Mouse (Mus musculus) heart, embryonic 12.5 days (tissue): ENCODE measurements around the gene Ywhaq. TPM values are rescaled to one million over a fixed set of nuclear protein-coding genes. Genes with fewer than 3 reads are reported as not detected.
A peak's percentile ranks its signal among the peaks of the same experiment; 100 is the strongest.
"Not testable (repeated sequence)": the region's sequence is repeated elsewhere in the genome, so short reads cannot be mapped to it uniquely, and the experiment has no call there.

Experiments
- ATAC-seq: fragments of 200-750 bp; cut with Nextera tagmentation; 2 replicates; pipeline ENCODE4 v1.8.0; 2017; ENCODE audit warnings: moderate TSS enrichment, moderate library complexity; ENCODE audit not compliant: insufficient number of reproducible peaks, low FRiP score
- H3K27ac ChIP-seq: fragments of 300-500 bp; sonication (generic); 2 replicates; pipeline ENCODE4 v1.5.1; 2016; ENCODE audit warnings: mild to moderate bottlenecking, moderate library complexity; ENCODE audit not compliant: poor library complexity, severe bottlenecking
- H3K27me3 ChIP-seq: fragments of 300-500 bp; sonication (generic); replicated peaks from 2 replicates; pipeline ENCODE4 v1.6.1; 2016; ENCODE audit warnings: mild to moderate bottlenecking, moderate library complexity
- H3K36me3 ChIP-seq: fragments of 300-500 bp; sonication (generic); 2 replicates; pipeline ENCODE4 v1.6.1; 2016; ENCODE audit warnings: mild to moderate bottlenecking, moderate library complexity
- H3K4me1 ChIP-seq: fragments of 300-500 bp; sonication (generic); replicated peaks from 2 replicates; pipeline ENCODE4 v1.6.1; 2016; ENCODE audit warnings: mild to moderate bottlenecking
- H3K4me2 ChIP-seq: fragments of 300-500 bp; sonication (generic); 2 replicates; pipeline ENCODE4 v1.6.1; 2016; ENCODE audit warnings: mild to moderate bottlenecking, moderate library complexity
- H3K4me3 ChIP-seq: fragments of 300-500 bp; sonication (generic); 2 replicates; pipeline ENCODE4 v1.5.1; 2016; ENCODE audit warnings: mild to moderate bottlenecking
- H3K9ac ChIP-seq: fragments of 300-500 bp; sonication (generic); 2 replicates; pipeline ENCODE4 v1.6.1; 2016; ENCODE audit warnings: mild to moderate bottlenecking, moderate library complexity
- H3K9me3 ChIP-seq: fragments of 300-500 bp; sonication (generic); replicated peaks from 2 replicates; pipeline ENCODE4 v1.6.1; 2016; ENCODE audit warnings: mild to moderate bottlenecking, moderate library complexity
- WGBS: fragments of 180-500 bp; shearing (Covaris S2); methylation state at CpG from one replicate; pipeline ENCODE4 v1.1.7; 2016; 5-methylcytosine and 5-hydroxymethylcytosine counted together
- polyA plus RNA-seq: library from polyadenylated mRNA; unstranded; fragments of >200 nt; fragmentation: Nextera tagmentation; extraction: Ambion mirVana; gene quantifications from 2 replicates; pipeline ENCODE4 v1.2.1, GENCODE M21; 2016

Ywhaq gene
- polyA plus RNA-seq, 1 experiment from 2014 or later, result 558 TPM

DNA sequence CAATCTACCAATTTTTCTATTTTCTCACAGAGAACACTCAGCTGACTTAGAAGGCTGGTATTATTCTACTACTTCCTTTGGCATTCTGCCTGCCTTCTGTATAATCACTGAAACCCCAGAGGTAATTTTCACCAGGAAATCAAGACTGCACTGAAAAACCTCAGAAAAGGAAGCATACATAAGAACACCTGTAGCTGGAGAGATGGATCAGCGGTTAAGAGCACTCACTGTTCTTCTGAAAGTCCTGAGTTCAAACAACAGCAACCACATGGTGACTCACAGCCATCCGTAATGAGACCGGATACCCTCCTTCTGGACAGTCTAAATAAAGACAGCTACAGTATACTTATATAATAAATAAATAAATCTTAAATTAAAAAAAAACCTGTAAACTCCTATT is 7.8 kb downstream of the Ywhaq start:
- no peak for ATAC-seq
- H3K27ac ChIP-seq, result no peak overlapping the region
- no peak overlapping the region for H3K4me2 ChIP-seq
- H3K9me3 ChIP-seq, result no peaks in the 10 kb centered on the region
- H3K4me1 ChIP-seq, result peaks cover 6% of the 10 kb centered on the region; the same call in 1 of the 2 replicates
- peaks cover 61% of the 10 kb centered on the region for H3K36me3 ChIP-seq
- no peaks in the 10 kb centered on the region for H3K27me3 ChIP-seq
- no peak overlapping the region for H3K9ac ChIP-seq
- WGBS, result 96% methylated on average over 3 of the region's 3 CpGs
- no peak overlapping the region for H3K4me3 ChIP-seq

DNA sequence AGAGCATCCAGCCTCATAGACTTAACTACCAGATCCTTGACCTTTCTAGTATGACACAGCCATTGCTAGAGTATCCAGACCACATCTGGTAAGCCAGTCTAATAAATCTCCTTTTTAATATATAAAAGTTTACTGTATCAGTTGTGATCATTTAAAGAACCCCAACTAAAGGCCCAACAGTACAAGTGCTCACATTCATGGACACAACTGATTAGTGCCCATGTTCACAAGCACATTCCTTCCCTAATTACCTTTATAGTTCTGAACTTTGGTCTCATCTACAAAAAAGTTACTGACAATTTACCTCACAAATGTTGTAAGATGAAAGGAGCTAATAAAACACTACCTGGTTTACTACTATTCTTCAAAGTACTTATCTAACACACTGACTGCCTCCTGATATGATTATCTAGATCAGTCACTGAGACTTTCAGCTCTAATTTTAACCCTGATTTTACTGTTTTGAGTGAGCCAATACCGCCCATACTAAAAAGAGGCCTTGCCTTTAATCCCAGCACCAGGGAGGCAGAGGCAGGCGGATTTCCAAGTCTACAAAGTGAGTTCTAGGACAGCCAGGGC is 8.6 kb downstream of the Ywhaq start:
- WGBS, result 91% methylated on average over 2 of the region's 2 CpGs
- no peaks in the 10 kb centered on the region for H3K9me3 ChIP-seq
- H3K4me3 ChIP-seq, result no peak overlapping the region
- H3K27ac ChIP-seq, result no peak overlapping the region
- no peak overlapping the region for H3K4me2 ChIP-seq
- no peaks in the 10 kb centered on the region for H3K27me3 ChIP-seq
- H3K9ac ChIP-seq, result no peak overlapping the region
- 0 out of 2 replicates have a peak, but pooled peaks cover 3% of the 10 kb centered on the region for H3K4me1 ChIP-seq
- no peak for ATAC-seq
- H3K36me3 ChIP-seq, result peaks cover 55% of the 10 kb centered on the region

DNA sequence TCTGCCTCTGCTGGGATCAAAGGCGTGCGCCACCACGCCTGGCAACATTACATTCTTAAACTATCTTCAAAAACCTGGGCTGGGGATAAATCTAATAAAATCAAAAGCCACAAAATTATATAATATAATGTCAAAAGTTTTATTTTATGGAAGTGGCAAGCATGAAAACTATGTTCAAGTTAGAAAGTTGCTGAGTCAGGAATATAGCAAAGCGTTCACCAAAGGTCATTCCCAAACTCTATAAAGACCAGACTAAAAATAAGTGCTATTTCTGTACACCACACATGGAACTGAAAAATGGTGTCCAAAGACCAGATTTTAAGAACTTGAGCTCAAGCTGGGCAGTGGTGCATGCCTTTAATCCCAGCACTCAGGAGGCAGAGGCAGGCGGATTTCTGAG is 14.7 kb downstream of the Ywhaq start:
- Histone ChIP-seq H3K4me3 (no peak overlapping the region), H3K4me2 (no peak overlapping the region), H3K27me3 (no peaks in the 10 kb centered on the region), H3K27ac (no peak overlapping the region), H3K9ac (no peak overlapping the region), H3K4me1 (no peaks in the 10 kb centered on the region), H3K9me3 (no peaks in the 10 kb centered on the region), H3K36me3 (peaks cover 35% of the 10 kb centered on the region)
- no peak for ATAC-seq
- WGBS, result 93% methylated on average over 5 of the region's 5 CpGs

DNA sequence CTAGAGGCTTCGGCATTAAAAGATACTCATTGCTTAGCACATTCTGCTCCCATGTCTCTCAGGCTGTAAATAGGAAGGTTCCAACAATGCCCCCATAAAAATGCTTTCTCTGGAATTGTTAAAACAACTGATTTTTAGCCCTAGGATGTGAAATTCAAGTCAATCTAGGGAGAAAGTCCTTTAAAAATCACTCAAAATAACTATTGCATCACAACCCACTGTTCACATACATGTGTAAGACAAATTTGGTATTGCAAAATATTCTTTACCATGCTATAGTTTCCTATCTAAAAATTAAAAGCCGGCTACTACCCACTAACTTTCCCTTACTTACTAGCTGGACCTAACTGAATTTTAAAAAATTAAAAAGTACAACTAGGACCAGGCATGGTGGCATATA is 31.2 kb downstream of the Ywhaq start:
- ATAC-seq, result no peak
- Histone ChIP-seq H3K4me2 (no peak overlapping the region), H3K9me3 (no peaks in the 10 kb centered on the region; the same call in 1 of the 2 replicates), H3K36me3 (peaks cover 42% of the 10 kb centered on the region), H3K4me3 (no peak overlapping the region), H3K9ac (no peak overlapping the region), H3K27ac (no peak overlapping the region), H3K27me3 (no peaks in the 10 kb centered on the region), H3K4me1 (no peaks in the 10 kb centered on the region)
- 96% methylated on average over 2 of the region's 2 CpGs for WGBS

DNA sequence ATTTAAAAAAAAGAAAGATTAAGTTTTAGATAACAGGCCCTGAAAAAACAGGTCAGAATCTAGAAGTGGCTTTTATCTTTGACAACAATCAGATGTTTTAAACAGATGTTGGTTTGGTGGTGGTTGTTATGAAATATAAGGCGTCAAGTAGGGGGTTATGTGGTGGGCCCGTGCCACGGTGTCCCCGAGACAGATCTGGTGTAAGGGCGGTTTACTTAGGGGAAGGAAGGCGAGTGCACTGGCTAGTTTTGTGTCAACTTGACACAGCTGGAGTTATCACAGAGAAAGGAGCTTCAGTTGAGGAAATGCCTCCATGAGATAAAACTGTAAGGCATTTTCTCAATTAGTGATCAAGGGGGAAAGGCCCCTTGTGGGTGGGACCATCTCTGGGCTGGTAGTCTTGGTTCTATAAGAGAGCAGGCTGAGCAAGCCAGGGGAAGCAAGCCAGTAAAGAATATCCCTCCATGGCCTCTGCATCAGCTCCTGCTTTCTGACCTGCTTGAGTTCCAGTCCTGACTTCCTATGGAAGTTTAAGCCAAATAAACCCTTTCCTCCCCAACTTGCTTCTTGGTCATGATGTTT is 38.6 kb downstream of the Ywhaq start:
- 74% methylated on average over 6 of the region's 6 CpGs for WGBS
- H3K4me1 ChIP-seq, H3K4me3 ChIP-seq, H3K27me3 ChIP-seq, H3K4me2 ChIP-seq, H3K9me3 ChIP-seq, H3K27ac ChIP-seq, H3K9ac ChIP-seq, H3K36me3 ChIP-seq, ATAC-seq: not testable (repeated sequence)

DNA sequence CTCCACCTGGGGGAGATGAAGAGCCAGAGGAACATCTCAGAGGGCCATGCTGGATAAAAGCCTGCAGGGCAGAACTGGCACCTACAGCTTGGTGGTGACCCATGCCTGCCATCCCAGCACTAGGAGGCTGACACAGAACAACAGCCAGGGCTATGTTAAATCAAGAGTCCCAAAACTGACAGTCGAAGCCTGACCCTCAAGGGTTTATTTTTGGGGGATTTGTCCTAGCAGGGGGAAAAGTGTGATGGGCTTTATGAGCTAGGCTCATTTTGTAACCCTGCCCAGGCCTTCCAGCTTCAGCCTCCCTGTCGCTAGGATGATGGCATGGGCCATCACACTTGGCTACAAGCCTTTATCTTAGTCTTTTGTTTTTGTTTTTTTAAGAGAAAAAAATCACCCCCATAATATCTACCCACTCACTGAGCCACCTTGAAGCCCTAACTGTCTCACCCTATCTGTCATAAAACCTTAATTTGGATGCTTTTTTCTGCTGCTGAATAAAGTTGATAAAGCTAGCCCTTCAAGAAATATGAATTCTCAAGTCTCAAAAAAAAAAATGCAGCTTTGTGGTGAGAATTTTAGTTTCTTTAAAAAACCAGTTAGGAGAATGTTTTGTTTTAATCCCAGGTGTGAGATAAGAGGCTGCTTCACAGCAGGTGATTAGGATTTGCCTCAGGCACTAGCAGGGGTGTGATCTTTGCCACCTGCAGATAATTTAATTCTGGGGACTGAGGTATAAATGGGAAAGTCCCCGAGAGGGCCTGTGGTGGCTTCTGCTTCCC is 41.9 kb downstream of the Ywhaq start:
- no peak overlapping the region for H3K27ac ChIP-seq
- H3K9me3 ChIP-seq, result no peaks in the 10 kb centered on the region
- no peak for ATAC-seq
- H3K27me3 ChIP-seq, result no peaks in the 10 kb centered on the region
- WGBS, result 24% methylated on average over 3 of the region's 3 CpGs
- peaks cover 6% of the 10 kb centered on the region; the same call in 1 of the 2 replicates for H3K4me1 ChIP-seq
- H3K9ac ChIP-seq, result no peak overlapping the region
- H3K4me2 ChIP-seq, result no peak overlapping the region
- H3K36me3 ChIP-seq, result no peaks in the 10 kb centered on the region
- H3K4me3 ChIP-seq, result no peak overlapping the region

DNA sequence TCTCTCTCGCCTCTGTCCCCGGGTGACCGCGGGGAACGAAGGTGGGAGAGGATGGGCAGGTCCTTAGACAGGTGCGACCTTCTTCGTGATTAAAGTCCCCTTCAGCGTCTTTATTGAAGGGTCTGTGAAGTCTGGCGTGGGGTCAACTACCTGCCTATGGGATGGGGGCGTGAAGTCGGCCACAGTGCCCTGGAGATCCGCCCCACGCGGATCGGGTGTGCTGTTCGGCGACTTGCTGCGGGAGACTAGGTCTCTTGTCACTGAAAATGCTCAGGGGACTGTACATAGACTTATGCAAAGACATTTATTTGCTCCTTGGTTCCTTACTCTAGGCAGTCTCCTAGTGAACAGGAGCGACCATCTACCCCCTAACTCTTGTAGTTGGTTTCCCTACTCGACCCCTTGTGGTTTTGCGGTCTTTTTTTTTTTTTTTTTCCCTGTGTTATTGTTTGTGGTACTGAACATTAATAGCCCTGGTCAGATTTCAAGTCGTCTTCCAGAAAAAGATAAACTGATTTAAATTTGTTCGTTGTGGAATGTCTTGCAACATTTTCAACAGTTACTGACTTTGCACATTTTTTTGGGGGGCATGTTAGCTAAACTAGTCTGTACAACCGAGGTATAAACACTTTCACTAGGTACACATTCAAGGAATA is 43.5 kb downstream of the Ywhaq start:
- Histone ChIP-seq H3K27me3 (no peaks in the 10 kb centered on the region), H3K4me1 (peaks cover 3% of the 10 kb centered on the region; the same call in 1 of the 2 replicates), H3K36me3 (no peaks in the 10 kb centered on the region), H3K9me3 (no peaks in the 10 kb centered on the region), H3K9ac (peak overlapping the region; percentile 85), H3K4me3 (peak overlapping the region; percentile 81), H3K4me2 (peak overlapping the region; percentile 84), H3K27ac (peak overlapping the region; percentile 94)
- WGBS, result 4% methylated on average over 24 of the region's 24 CpGs
- peak; percentile 69 for ATAC-seq

DNA sequence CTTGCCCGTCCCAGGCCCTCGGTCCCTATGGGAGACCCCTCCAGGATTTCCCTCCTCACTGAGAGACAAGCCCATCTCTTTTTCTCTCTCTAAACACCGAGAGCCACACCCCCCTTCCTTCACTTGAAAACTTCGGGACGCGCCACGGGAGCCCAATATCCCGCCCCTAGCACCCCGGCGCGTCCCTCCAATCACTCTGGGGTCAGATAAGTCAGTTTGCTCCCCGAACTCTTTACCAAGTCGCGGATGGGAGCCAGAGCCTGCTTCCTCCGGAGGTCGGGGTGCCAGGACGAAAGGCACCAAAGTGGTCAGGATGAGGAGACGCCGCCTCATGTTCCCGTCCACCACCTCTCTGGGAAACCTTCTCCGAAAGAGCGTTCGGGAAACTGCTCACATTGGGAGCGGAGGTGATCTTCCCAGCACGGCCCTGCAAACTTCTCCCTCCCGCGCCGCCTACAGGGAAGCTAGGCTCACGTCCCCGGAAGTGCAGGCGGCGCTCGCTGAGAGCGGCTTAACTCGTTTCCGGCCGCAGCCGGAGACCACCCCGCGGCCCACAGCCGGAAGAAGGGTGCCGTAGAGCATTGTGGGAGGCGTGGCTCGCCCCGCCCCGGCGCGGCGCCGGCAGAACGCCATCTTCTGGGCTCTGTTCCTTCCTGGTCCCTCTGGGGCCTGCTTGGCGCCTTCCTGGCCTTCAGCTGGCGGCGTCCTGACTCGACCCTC is 44.2 kb downstream of the Ywhaq start, which contains the start of gene Adam17:
Adam17 (minus strand) TSS at position 533 of the 720 bp plus-strand sequence.
- Histone ChIP-seq H3K4me2 (peak within 1 kb of the TSS; percentile 84), H3K9me3 (no peaks in the 10 kb centered on the region), H3K27ac (peak within 1 kb of the TSS; percentile 94), H3K36me3 (no peaks in the 10 kb centered on the region), H3K4me1 (peaks cover 3% of the 10 kb centered on the region; the same call in 1 of the 2 replicates), H3K9ac (peak within 1 kb of the TSS; percentile 85), H3K4me3 (peak within 1 kb of the TSS; percentile 81), H3K27me3 (no peaks in the 10 kb centered on the region)
- peak; percentile 96 for ATAC-seq
- under 1% methylated on average over 53 of the region's 55 CpGs for WGBS

DNA sequence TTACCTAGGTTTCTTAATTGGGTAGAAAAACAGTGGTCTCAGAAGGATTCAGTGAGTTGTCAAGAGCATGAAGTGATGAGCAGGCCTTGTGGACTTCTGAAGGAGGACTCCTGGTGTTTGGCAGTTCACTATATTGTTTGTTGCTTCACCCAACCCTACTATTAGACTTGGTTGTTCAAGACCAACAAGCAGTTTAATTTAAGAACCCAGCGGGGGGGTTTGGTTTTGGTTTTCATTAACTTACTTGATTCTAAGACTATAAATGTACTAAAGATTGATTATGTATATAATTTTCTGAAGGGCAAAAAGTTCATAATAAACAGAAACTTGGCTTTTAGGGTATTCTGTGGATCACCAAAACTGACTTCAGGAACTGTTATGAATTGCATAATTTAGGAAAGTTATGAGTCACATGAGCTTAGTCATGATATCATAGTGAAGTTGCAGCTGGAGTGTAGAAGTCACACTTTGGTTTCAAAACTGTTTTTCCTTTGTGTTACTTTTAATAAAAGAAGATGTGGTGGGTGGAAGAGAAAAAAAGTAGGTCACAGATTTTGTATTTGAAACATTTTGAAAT is 47.3 kb downstream of the Ywhaq start:
- WGBS, result 90% methylated on average over 1 of the region's 1 CpGs

DNA sequence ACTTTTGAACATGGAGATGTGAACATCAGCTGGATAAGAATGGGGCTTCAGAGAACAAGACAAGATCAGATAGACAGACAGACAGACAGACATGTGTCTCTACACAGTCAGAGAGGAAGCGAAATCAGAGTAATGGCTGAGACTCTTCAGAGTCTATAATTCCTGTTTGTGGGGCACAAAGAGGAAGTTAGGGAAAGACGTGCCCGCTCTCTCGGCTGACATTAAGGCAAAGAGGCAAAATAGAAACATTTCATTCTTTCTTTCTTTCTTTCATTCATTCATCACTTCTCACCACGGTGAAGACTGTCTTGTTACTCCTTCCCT is 48.4 kb downstream of the Ywhaq start:
- Histone ChIP-seq H3K36me3 (no peaks in the 10 kb centered on the region), H3K9ac (no peak overlapping the region), H3K27ac (no peak overlapping the region), H3K9me3 (no peaks in the 10 kb centered on the region), H3K4me1 (peaks cover 8% of the 10 kb centered on the region; the same call in 1 of the 2 replicates), H3K4me2 (no peak overlapping the region), H3K27me3 (no peaks in the 10 kb centered on the region), H3K4me3 (no peak overlapping the region)
- 91% methylated on average over 5 of the region's 5 CpGs for WGBS
- ATAC-seq, result no peak

More for the DNA sequence above, 47.3 kb downstream of the Ywhaq start:
- H3K36me3 ChIP-seq, result no peaks in the 10 kb centered on the region
- no peak overlapping the region for H3K4me2 ChIP-seq
- H3K9ac ChIP-seq, result no peak overlapping the region
- no peak overlapping the region for H3K4me3 ChIP-seq
- H3K27ac ChIP-seq, result no peak overlapping the region
- ATAC-seq, result no peak
- H3K4me1 ChIP-seq, result peaks cover 3% of the 10 kb centered on the region; the same call in 1 of the 2 replicates
- H3K27me3 ChIP-seq, result no peaks in the 10 kb centered on the region
- no peaks in the 10 kb centered on the region for H3K9me3 ChIP-seq
